Mouse (Mus musculus): ENCODE data around the gene Zfp335. TPM values are rescaled to one million over a fixed set of nuclear protein-coding genes. Genes with fewer than 3 reads are reported as not detected.

The Zfp335 gene
- polyA plus RNA-seq, 1 experiment from 2014 or later, result 11.3 TPM

DNA sequence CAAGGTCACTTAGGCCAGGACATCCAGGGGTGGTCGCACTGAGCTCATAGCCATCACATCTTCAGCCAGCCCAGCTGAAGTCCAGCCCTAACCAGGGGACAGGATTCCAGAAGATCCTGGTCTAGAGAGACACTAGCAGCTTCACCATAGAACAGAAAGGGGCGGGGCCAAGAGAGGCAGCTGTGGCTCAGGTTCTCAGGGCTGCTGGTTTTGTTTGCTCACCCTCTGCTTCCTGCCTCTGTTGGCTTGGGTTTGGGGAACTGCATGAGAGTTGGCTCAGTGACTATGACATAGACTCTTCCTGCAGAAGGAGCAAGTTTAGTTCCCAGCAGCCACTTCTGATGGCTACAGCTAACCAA, 1.9 kb upstream of the Zfp335 start:
- Histone ChIP-seq H3K9ac (ENCODE audit: low read length) (peak overlapping the region; percentile 14; the same call in 1 of the 2 replicates), H3K9me3 (replicated peaks; ENCODE audit: control insufficient read depth, low read length) (no peaks in the 10 kb centered on the region), H3K4me3 (replicated peaks; ENCODE audit: low read length) (no peak overlapping the region), H3K27me3 (ENCODE audit: control insufficient read depth, insufficient read depth, low read length) (no peaks in the 10 kb centered on the region), H3K4me2 (ENCODE audit: low read depth, low read length) (no peak overlapping the region), H3K36me3 (ENCODE audit: control insufficient read depth, insufficient read depth, low read length) (peaks cover 8% of the 10 kb centered on the region), H3K4me1 (ENCODE audit: control insufficient read depth, insufficient read depth, low read length) (peaks cover 19% of the 10 kb centered on the region), H3K27ac (ENCODE audit: low read length) (peak overlapping the region; percentile 55)
- 75% methylated on average over 2 of the region's 2 CpGs for WGBS
- no peak for ATAC-seq (ENCODE audit: insufficient read depth, low FRiP score)

DNA sequence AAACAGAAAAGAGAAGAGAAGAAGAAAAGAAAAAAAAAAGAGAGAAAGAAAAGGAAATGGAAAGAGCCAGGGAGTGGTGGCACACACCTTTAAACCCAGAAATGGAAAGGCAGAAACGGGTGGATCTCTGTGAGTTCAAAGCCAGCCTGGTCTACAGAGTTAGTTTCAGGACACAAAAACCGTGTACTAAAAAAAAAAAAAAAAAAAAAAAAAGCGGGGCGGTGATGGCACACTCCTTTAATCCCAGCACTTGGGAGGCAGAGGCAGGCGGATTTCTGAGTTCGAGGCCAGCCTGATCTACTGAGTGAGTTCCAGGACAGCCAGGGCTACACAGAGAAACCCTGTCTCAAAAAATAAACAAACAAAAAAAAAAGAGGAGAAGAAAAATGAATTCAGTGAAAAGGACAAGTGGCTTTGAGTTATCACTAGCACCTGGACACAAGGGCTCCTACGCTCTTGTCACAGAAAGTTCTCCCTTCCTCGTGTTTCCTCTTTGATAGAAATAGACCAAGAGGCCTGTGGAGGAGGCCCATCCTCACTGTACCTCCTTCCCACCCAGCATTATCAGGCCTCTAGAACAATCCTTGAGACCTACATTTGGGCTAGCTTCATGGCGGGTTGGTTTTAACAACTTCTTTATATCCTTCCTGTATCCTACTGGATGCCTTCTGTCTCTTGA, 1.3 kb upstream of the Zfp335 start:
- 0 out of 2 replicates have a peak overlapping the region, but pooled peaks have one; percentile 14 for H3K9ac ChIP-seq (ENCODE audit: low read length)
- H3K9me3 ChIP-seq (replicated peaks; ENCODE audit: control insufficient read depth, low read length), result no peaks in the 10 kb centered on the region
- peaks cover 19% of the 10 kb centered on the region for H3K4me1 ChIP-seq (ENCODE audit: control insufficient read depth, insufficient read depth, low read length)
- no peak overlapping the region for H3K4me3 ChIP-seq (replicated peaks; ENCODE audit: low read length)
- peak overlapping the region; percentile 74; the same call in 1 of the 2 replicates for H3K4me2 ChIP-seq (ENCODE audit: low read depth, low read length)
- no peaks in the 10 kb centered on the region for H3K27me3 ChIP-seq (ENCODE audit: control insufficient read depth, insufficient read depth, low read length)
- ATAC-seq (ENCODE audit: insufficient read depth, low FRiP score), result no peak
- WGBS, result 88% methylated on average over 8 of the region's 9 CpGs
- peaks cover 13% of the 10 kb centered on the region for H3K36me3 ChIP-seq (ENCODE audit: control insufficient read depth, insufficient read depth, low read length)
- H3K27ac ChIP-seq (ENCODE audit: low read length), result peak overlapping the region; percentile 99

DNA sequence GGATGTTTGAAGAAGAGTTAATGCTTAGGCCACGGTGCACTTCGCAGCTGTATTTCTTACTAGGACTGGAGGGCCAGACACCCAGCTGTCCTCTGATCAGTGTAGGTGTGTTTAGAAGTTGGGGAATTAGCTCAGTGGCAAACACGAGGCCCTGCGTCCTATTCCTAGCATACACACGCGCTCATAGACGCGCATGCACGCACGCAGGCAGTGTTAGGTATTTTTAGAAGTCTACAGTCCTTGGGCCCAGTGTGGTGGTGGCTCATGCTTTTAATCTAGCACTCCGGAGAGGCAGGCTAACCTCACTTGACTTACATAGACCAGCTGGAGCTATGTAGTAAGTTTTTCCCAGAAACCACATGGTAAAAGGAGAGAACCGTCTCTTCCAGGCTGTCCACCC, 594 bp upstream of the Zfp335 start:
- H3K4me3 ChIP-seq (replicated peaks; ENCODE audit: low read length), result peak overlapping the region; percentile 71
- H3K4me1 ChIP-seq (ENCODE audit: control insufficient read depth, insufficient read depth, low read length), result peaks cover 19% of the 10 kb centered on the region
- peak overlapping the region; percentile 99 for H3K27ac ChIP-seq (ENCODE audit: low read length)
- peak overlapping the region; percentile 74 for H3K4me2 ChIP-seq (ENCODE audit: low read depth, low read length)
- H3K9ac ChIP-seq (ENCODE audit: low read length), result peak overlapping the region; percentile 91
- peak; percentile 31; the same call in 1 of the 2 replicates for ATAC-seq (ENCODE audit: insufficient read depth, low FRiP score)
- H3K27me3 ChIP-seq (ENCODE audit: control insufficient read depth, insufficient read depth, low read length), result no peaks in the 10 kb centered on the region
- H3K9me3 ChIP-seq (replicated peaks; ENCODE audit: control insufficient read depth, low read length), result no peaks in the 10 kb centered on the region
- WGBS, result 3% methylated on average over 12 of the region's 12 CpGs
- H3K36me3 ChIP-seq (ENCODE audit: control insufficient read depth, insufficient read depth, low read length), result peaks cover 21% of the 10 kb centered on the region

DNA sequence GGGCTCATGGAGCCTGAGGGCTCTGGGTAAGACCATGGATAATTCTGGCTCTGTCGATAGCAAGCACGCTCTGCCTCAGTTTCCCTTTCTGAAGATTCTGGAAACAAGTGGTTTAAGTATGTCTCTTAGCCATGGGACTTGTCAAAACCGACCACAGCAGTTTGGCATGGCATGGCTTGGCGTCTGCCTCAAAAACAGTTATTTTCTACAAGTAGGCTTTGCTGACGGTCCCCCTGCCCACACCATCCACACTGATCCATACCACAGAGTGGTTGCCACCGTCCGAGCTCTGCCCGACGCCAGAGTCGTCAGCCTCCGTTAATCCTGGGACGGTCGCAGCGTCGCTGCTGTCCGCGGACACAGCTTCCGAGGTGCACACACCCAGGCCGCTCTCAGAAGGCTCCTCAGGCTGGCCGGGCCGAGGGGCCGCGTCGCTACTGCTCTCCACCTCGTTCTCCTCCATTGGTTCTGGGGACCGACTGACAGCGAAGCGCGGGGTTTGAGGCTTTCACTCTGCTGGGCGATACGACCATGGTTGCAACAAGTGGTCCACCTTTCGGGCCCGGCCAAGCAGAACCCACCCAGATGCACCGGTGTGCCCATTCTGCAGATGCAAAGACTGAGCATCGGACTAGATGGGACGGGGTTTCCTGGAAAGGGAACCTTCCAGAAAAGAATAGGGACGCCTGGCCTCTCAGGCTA, 1.0 kb downstream of the Zfp335 start:
- Histone ChIP-seq H3K4me3 (replicated peaks; ENCODE audit: low read length) (peak overlapping the region; percentile 71), H3K36me3 (ENCODE audit: control insufficient read depth, insufficient read depth, low read length) (peaks cover 35% of the 10 kb centered on the region), H3K9ac (ENCODE audit: low read length) (peak overlapping the region; percentile 91), H3K4me1 (ENCODE audit: control insufficient read depth, insufficient read depth, low read length) (peaks cover 19% of the 10 kb centered on the region), H3K4me2 (ENCODE audit: low read depth, low read length) (peak overlapping the region; percentile 74), H3K27ac (ENCODE audit: low read length) (peak overlapping the region; percentile 99), H3K27me3 (ENCODE audit: control insufficient read depth, insufficient read depth, low read length) (no peaks in the 10 kb centered on the region), H3K9me3 (replicated peaks; ENCODE audit: control insufficient read depth, low read length) (0 out of 2 replicates have a peak, but pooled peaks cover 4% of the 10 kb centered on the region)
- WGBS, result 5% methylated on average over 37 of the region's 37 CpGs
- ATAC-seq (ENCODE audit: insufficient read depth, low FRiP score), result peak; percentile 1; the same call in 1 of the 2 replicates

DNA sequence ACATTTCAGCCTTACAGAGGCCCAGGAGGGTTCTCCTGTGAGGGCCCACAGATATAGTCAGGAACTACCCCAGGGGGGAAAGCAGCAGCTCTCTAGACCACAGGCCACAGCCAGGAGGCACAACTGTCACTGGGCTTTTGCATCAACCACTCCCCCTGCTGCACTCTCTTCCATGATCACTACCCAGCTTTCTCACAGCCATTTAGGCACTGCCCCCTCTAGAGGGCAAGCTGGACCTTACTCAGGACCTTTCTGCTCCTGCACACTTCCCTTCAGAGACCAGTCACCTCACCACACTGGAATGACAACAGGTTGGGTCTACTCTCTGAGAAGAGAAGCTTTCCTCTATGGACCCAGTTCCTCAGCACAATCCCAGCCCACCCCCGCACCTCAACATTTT, 2.0 kb downstream of the Zfp335 start:
- WGBS, result 71% methylated on average over 1 of the region's 1 CpGs
- no peaks in the 10 kb centered on the region for H3K27me3 ChIP-seq (ENCODE audit: control insufficient read depth, insufficient read depth, low read length)
- H3K36me3 ChIP-seq (ENCODE audit: control insufficient read depth, insufficient read depth, low read length), result peaks cover 41% of the 10 kb centered on the region
- ATAC-seq (ENCODE audit: insufficient read depth, low FRiP score), result no peak
- H3K27ac ChIP-seq (ENCODE audit: low read length), result no peak overlapping the region; the same call in 1 of the 2 replicates
- 0 out of 2 replicates have a peak, but pooled peaks cover 4% of the 10 kb centered on the region for H3K9me3 ChIP-seq (replicated peaks; ENCODE audit: control insufficient read depth, low read length)
- peak overlapping the region; percentile 91 for H3K9ac ChIP-seq (ENCODE audit: low read length)
- H3K4me3 ChIP-seq (replicated peaks; ENCODE audit: low read length), result peak overlapping the region; percentile 71
- H3K4me2 ChIP-seq (ENCODE audit: low read depth, low read length), result peak overlapping the region; percentile 74
- H3K4me1 ChIP-seq (ENCODE audit: control insufficient read depth, insufficient read depth, low read length), result peaks cover 19% of the 10 kb centered on the region

DNA sequence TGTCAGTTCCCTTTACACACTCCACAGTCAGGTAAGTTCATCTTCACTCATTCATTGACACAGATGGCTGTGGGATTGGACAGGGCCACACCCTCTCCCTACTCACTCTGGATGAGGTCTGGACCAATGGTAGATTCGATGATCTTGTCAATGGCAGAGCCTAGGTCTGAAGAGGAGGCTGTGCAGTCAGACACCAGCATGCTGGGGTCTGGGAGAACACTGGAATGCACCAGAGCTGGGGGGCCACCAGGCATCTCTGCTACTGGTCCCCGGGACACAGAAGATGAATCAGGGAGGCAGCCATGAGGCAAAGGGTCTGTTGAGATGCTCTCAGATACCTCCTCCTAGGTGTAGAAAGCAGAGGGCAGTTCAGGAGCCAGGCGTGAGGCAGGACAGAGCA, 2.5 kb downstream of the Zfp335 start:
- H3K36me3 ChIP-seq (ENCODE audit: control insufficient read depth, insufficient read depth, low read length), result peaks cover 45% of the 10 kb centered on the region
- 93% methylated on average over 3 of the region's 3 CpGs for WGBS
- no peaks in the 10 kb centered on the region for H3K27me3 ChIP-seq (ENCODE audit: control insufficient read depth, insufficient read depth, low read length)
- H3K4me1 ChIP-seq (ENCODE audit: control insufficient read depth, insufficient read depth, low read length), result peaks cover 19% of the 10 kb centered on the region
- no peak overlapping the region for H3K4me3 ChIP-seq (replicated peaks; ENCODE audit: low read length)
- no peak overlapping the region for H3K27ac ChIP-seq (ENCODE audit: low read length)
- H3K4me2 ChIP-seq (ENCODE audit: low read depth, low read length), result no peak overlapping the region; the same call in 1 of the 2 replicates
- H3K9me3 ChIP-seq (replicated peaks; ENCODE audit: control insufficient read depth, low read length), result 0 out of 2 replicates have a peak, but pooled peaks cover 4% of the 10 kb centered on the region
- no peak for ATAC-seq (ENCODE audit: insufficient read depth, low FRiP score)
- no peak overlapping the region for H3K9ac ChIP-seq (ENCODE audit: low read length)

DNA sequence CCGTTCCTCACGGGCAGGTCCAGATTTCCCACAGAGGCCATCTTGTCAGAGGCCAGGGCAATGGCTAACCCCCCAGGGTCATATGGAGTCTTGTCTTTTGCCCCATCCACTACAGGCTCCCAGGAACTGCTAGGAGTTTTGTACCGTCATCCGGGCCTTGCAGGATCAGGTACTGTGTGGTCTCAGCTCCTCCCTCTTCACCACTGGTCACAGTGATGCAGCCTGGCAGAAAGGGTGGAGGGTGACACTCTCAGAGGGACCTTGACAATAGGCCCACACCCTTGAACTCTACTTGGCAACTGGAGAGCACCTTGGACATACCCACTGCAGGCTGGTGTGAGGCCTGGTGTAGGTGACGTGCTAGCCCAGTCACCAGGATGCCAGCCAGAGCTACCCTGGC, 3.5 kb downstream of the Zfp335 start:
- Histone ChIP-seq H3K9ac (ENCODE audit: low read length) (no peak overlapping the region), H3K36me3 (ENCODE audit: control insufficient read depth, insufficient read depth, low read length) (peaks cover 48% of the 10 kb centered on the region), H3K4me3 (replicated peaks; ENCODE audit: low read length) (no peak overlapping the region), H3K27me3 (ENCODE audit: control insufficient read depth, insufficient read depth, low read length) (no peaks in the 10 kb centered on the region), H3K27ac (ENCODE audit: low read length) (no peak overlapping the region), H3K4me1 (ENCODE audit: control insufficient read depth, insufficient read depth, low read length) (peaks cover 12% of the 10 kb centered on the region), H3K4me2 (ENCODE audit: low read depth, low read length) (no peak overlapping the region), H3K9me3 (replicated peaks; ENCODE audit: control insufficient read depth, low read length) (0 out of 2 replicates have a peak, but pooled peaks cover 4% of the 10 kb centered on the region)
- no peak for ATAC-seq (ENCODE audit: insufficient read depth, low FRiP score)
- 97% methylated on average over 5 of the region's 5 CpGs for WGBS

DNA sequence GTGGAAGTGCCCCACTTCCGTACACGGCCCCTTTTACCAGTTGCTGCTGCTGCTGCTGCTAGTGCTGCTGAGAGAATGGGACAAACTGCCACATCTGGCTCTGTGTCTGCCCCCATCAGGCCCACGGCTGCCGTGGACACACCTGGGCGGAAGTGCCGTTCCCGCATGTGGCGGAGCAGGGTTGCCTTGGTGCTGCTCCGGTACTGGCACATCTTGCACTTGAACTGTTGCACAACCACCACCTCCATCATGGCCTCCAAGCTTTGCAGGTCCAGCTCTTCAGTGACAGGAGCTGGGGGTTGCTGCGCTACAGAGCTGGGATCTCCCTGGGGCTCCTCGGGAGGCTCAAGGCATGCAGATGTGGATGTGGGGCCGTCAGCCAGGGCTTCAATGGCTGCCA, 4.0 kb downstream of the Zfp335 start:
- H3K9ac ChIP-seq (ENCODE audit: low read length), result no peak overlapping the region

DNA sequence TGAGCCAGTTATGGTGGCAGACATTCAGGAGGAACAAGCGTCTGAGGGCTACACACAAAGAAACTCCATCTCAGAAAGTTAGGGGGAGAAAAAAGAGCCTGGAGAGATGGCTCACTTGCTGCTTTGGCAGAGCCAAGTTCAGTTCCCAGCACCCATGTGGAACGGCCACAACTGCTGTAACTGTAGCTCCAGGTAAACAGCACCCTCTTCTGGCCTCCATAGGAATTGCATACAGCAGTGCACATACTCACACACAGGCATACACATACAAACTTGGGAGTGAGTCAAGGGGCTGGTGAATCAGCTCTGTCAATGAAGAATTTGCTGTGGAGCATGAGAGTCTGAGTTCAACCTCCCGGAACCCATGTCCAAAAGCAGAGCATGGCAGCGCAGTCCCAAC, 5.5 kb downstream of the Zfp335 start:
- 98% methylated on average over 4 of the region's 4 CpGs for WGBS
- H3K4me3 ChIP-seq (replicated peaks; ENCODE audit: low read length), result no peak overlapping the region
- H3K9me3 ChIP-seq (replicated peaks; ENCODE audit: control insufficient read depth, low read length), result 0 out of 2 replicates have a peak, but pooled peaks cover 4% of the 10 kb centered on the region
- H3K4me2 ChIP-seq (ENCODE audit: low read depth, low read length), result no peak overlapping the region
- peaks cover 52% of the 10 kb centered on the region for H3K36me3 ChIP-seq (ENCODE audit: control insufficient read depth, insufficient read depth, low read length)
- no peak overlapping the region for H3K27ac ChIP-seq (ENCODE audit: low read length)
- peaks cover 12% of the 10 kb centered on the region for H3K4me1 ChIP-seq (ENCODE audit: control insufficient read depth, insufficient read depth, low read length)
- no peaks in the 10 kb centered on the region for H3K27me3 ChIP-seq (ENCODE audit: control insufficient read depth, insufficient read depth, low read length)
- no peak overlapping the region for H3K9ac ChIP-seq (ENCODE audit: low read length)
- no peak for ATAC-seq (ENCODE audit: insufficient read depth, low FRiP score)

More for the DNA sequence above, 4.0 kb downstream of the Zfp335 start:
- Histone ChIP-seq H3K27me3 (ENCODE audit: control insufficient read depth, insufficient read depth, low read length) (no peaks in the 10 kb centered on the region), H3K4me1 (ENCODE audit: control insufficient read depth, insufficient read depth, low read length) (peaks cover 12% of the 10 kb centered on the region), H3K27ac (ENCODE audit: low read length) (no peak overlapping the region), H3K9me3 (replicated peaks; ENCODE audit: control insufficient read depth, low read length) (0 out of 2 replicates have a peak, but pooled peaks cover 4% of the 10 kb centered on the region), H3K4me2 (ENCODE audit: low read depth, low read length) (no peak overlapping the region), H3K36me3 (ENCODE audit: control insufficient read depth, insufficient read depth, low read length) (peaks cover 48% of the 10 kb centered on the region), H3K4me3 (replicated peaks; ENCODE audit: low read length) (no peak overlapping the region)
- ATAC-seq (ENCODE audit: insufficient read depth, low FRiP score), result no peak
- 96% methylated on average over 12 of the region's 12 CpGs for WGBS

Data from stomach, embryonic 16.5 days (tissue).